Mouse (Mus musculus) liver, adult 2 months (tissue): ENCODE measurements at regions not wholly inside any gene's neighbourhood (a gene's known extent, or its start where the extent isn't known, plus 50 kb on each side); places are given as distances from the start of the nearest gene placed in this dataset.

Source experiments
- CTCF ChIP-seq: fragments of 200-500 bp; IDR thresholded peaks from 2 replicates; pipeline ENCODE4 v1.5.1; 2011; ENCODE audit warnings: low read depth, low read length, control low read depth
- POLR2A ChIP-seq: fragments of 200-500 bp; IDR thresholded peaks from 2 replicates; pipeline ENCODE4 v1.6.1; 2011; ENCODE audit warnings: low read length, control low read depth; ENCODE audit not compliant: insufficient read depth; ENCODE audit errors: extremely low read depth

DNA sequence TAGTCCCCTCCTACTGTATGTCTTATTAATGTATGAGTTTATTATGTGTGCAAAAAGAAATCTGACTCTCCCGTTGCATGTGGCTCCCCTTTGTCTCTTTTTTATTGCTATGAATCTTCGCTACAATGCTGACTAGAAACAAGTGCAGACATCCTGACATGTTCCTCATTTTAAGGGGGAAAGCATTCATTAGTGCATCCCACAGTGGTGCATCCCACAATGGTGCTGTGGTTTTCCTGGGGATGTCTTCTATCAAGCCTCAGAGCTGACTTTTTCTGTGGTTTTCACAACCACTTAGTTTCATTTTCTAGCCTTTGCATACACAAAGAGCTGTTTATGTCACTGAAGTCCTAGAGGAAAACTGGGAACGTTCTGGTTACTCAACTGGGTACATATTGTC lies 72.9 kb downstream of the Cxcl12 start:
- TF ChIP-seq CTCF: no peak
- no peak for TF ChIP-seq POLR2A
